Mouse (Mus musculus): ENCODE results near the gene Polr3c.
A peak's percentile ranks its signal among the peaks of the same experiment; 100 is the strongest.
"Not testable (repeated sequence)": the region's sequence is repeated elsewhere in the genome, so short reads cannot be mapped to it uniquely, and the experiment has no call there.

Polr3c gene

GRCm38 (mm10) chr3:96727343-96727827 is at the start of gene Polr3c, which contains the start of gene Rnf115:
TSS of gene Polr3c (minus strand) at chr3:96727628.
TSS of gene Rnf115 (plus strand) at chr3:96727664.
- DNase-seq (ENCODE audit: low read depth, low spot score): peak; percentile 87

GRCm38 (mm10) chr3:96777120-96777519 is 49.7 kb upstream of the Polr3c start:
- no peak for DNase-seq (ENCODE audit: low read depth, low spot score)

- DNase-seq (ENCODE audit: low read depth, low spot score): no peak
Measured at GRCm38 (mm10) chr3:96772949-96773348, 45.5 kb upstream of the Polr3c start.

- no peak for DNase-seq (ENCODE audit: low read depth, low spot score)
Measured at GRCm38 (mm10) chr3:96769971-96770370, 42.5 kb upstream of the Polr3c start.

GRCm38 (mm10) chr3:96764528-96764927 is 37.1 kb upstream of the Polr3c start:
- no peak for DNase-seq (ENCODE audit: low read depth, low spot score)

GRCm38 (mm10) chr3:96759695-96760094 is 32.3 kb upstream of the Polr3c start:
- DNase-seq (ENCODE audit: low read depth, low spot score): no peak

- DNase-seq (ENCODE audit: low read depth, low spot score): no peak
Measured at GRCm38 (mm10) chr3:96757691-96758090, 30.3 kb upstream of the Polr3c start.

- DNase-seq (ENCODE audit: low read depth, low spot score): no peak
Measured at GRCm38 (mm10) chr3:96755935-96756334, 28.5 kb upstream of the Polr3c start.

- DNase-seq (ENCODE audit: low read depth, low spot score): no peak
Measured at GRCm38 (mm10) chr3:96746829-96747228, 19.4 kb upstream of the Polr3c start.

GRCm38 (mm10) chr3:96744348-96744747 is 16.9 kb upstream of the Polr3c start:
- DNase-seq (ENCODE audit: low read depth, low spot score): no peak

- DNase-seq (ENCODE audit: low read depth, low spot score): not testable (repeated sequence)
Measured at GRCm38 (mm10) chr3:96740279-96740678, 12.9 kb upstream of the Polr3c start.

- DNase-seq (ENCODE audit: low read depth, low spot score): no peak
Measured at GRCm38 (mm10) chr3:96737995-96738394, 10.6 kb upstream of the Polr3c start.

- DNase-seq (ENCODE audit: low read depth, low spot score): no peak
Measured at GRCm38 (mm10) chr3:96737013-96737740, 9.7 kb upstream of the Polr3c start.

- DNase-seq (ENCODE audit: low read depth, low spot score): no peak
Measured at GRCm38 (mm10) chr3:96735200-96735599, 7.8 kb upstream of the Polr3c start.

- no peak for DNase-seq (ENCODE audit: low read depth, low spot score)
Measured at GRCm38 (mm10) chr3:96733984-96734383, 6.6 kb upstream of the Polr3c start.

GRCm38 (mm10) chr3:96730785-96731184 is 3.4 kb upstream of the Polr3c start:
- no peak for DNase-seq (ENCODE audit: low read depth, low spot score)

GRCm38 (mm10) chr3:96729403-96729784 is 2.0 kb upstream of the Polr3c start:
- DNase-seq (ENCODE audit: low read depth, low spot score): no peak

- DNase-seq (ENCODE audit: low read depth, low spot score): no peak
Measured at GRCm38 (mm10) chr3:96728634-96729402, 1.4 kb upstream of the Polr3c start.

GRCm38 (mm10) chr3:96727828-96728633 is 603 bp upstream of the Polr3c start:
- peak; percentile 12 for DNase-seq (ENCODE audit: low read depth, low spot score)

- no peak for DNase-seq (ENCODE audit: low read depth, low spot score)
Measured at GRCm38 (mm10) chr3:96719173-96719572, 8.3 kb downstream of the Polr3c start.

GRCm38 (mm10) chr3:96715854-96716253 is 11.6 kb downstream of the Polr3c start:
- no peak for DNase-seq (ENCODE audit: low read depth, low spot score)

GRCm38 (mm10) chr3:96714286-96714685 is 13.1 kb downstream of the Polr3c start:
- no peak for DNase-seq (ENCODE audit: low read depth, low spot score)

Measured in forelimb bud, embryonic 11.5 days (tissue).